Mouse (Mus musculus): ENCODE data around the gene Sytl4.

GRCm38 (mm10) chrX:133931302-133932013, 50.2 kb downstream of the Sytl4 start:
- TF ChIP-seq CTCF (IDR thresholded peaks at IDR 0.05; ENCODE audit: extremely low read depth, insufficient read depth, low read length) (no peak), POLR2A (IDR thresholded peaks at IDR 0.05; ENCODE audit: extremely low read depth, insufficient read depth, low read length) (no peak)

All from cortical plate, adult 2 months (tissue).